Mouse (Mus musculus): ENCODE data around the gene Rfx8.

DNA sequence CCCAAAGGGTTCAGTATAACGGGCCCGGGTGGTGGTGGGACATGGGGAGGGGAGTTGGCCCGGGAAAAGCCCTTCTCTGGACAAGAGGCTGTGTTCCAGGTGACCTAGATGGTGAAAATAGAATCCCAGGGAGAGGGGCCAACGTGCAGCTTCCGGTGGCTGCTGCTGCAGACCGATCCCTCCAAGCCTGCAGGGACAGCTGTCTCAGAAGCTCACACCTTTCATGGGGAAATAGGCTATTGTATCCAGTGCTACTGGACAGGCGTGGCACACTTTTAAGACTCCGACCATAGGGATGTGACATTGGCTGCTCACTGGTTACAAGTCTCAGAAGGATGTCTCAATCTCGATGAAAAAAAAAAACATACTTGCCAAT, 542 bp upstream of the Rfx8 start:
- no peak for TF ChIP-seq POLR2A (IDR thresholded peaks at IDR 0.05; ENCODE audit: low read depth, low read length)
- TF ChIP-seq CTCF (IDR thresholded peaks at IDR 0.05; ENCODE audit: borderline replicate concordance, insufficient read depth, low read length): no peak
